Mouse (Mus musculus) midbrain, embryonic 14.5 days (tissue): ENCODE results near the gene Cckbr. TPM values are rescaled to one million over a fixed set of nuclear protein-coding genes. Genes with fewer than 3 reads are reported as not detected.

Experiments
- ATAC-seq: fragments of 200-750 bp; cut with Nextera tagmentation; 2 replicates; pipeline ENCODE4 v1.8.0; 2017; ENCODE audit warnings: moderate number of reproducible peaks, moderate library complexity; ENCODE audit not compliant: low FRiP score, low TSS enrichment
- DNase-seq: peaks from one replicate; pipeline ENCODE4 v3.0.0-alpha.2; 2015
- H3K27ac ChIP-seq: fragments of 300-500 bp; sonication (generic); replicated peaks from 2 replicates; pipeline ENCODE4 v1.5.1; 2014; ENCODE audit warnings: mild to moderate bottlenecking, low read depth, low read length, moderate library complexity
- H3K27me3 ChIP-seq: fragments of 300-500 bp; sonication (generic); 2 replicates; pipeline ENCODE4 v1.6.1; 2014; ENCODE audit warnings: low read length, control low read depth, mixed read lengths; ENCODE audit not compliant: control insufficient read depth, insufficient read depth
- H3K36me3 ChIP-seq: fragments of 300-500 bp; sonication (generic); 2 replicates; pipeline ENCODE4 v1.6.1; 2014; ENCODE audit warnings: low read length, control low read depth; ENCODE audit not compliant: control insufficient read depth, insufficient read depth
- H3K4me1 ChIP-seq: fragments of 300-500 bp; sonication (generic); 2 replicates; pipeline ENCODE4 v1.6.1; 2014; ENCODE audit warnings: mild to moderate bottlenecking, antibody characterized with exemption, low read length, control low read depth; ENCODE audit not compliant: control insufficient read depth, insufficient read depth
- H3K4me2 ChIP-seq: fragments of 300-500 bp; sonication (generic); 2 replicates; pipeline ENCODE4 v1.6.1; 2014; ENCODE audit warnings: mild to moderate bottlenecking, low read length, moderate library complexity
- H3K4me3 ChIP-seq: fragments of 300-500 bp; sonication (generic); replicated peaks from 2 replicates; pipeline ENCODE4 v1.5.1; 2014; ENCODE audit warnings: low read depth, low read length
- H3K9ac ChIP-seq: fragments of 300-500 bp; sonication (generic); replicated peaks from 2 replicates; pipeline ENCODE4 v1.6.1; 2014; ENCODE audit warnings: mild to moderate bottlenecking, low read length, moderate library complexity
- H3K9me3 ChIP-seq: fragments of 300-500 bp; sonication (generic); 2 replicates; pipeline ENCODE4 v1.6.1; 2016; ENCODE audit warnings: low read length, control low read depth, mixed read lengths; ENCODE audit not compliant: control insufficient read depth
- whole genome bisulfite sequencing: fragments of 180-500 bp; shearing (Covaris S2); extraction: QIAGEN DNeasy Blood & Tissue Kit; methylation state at CpG from one replicate; pipeline ENCODE4 v1.1.7; 2014; 5-methylcytosine and 5-hydroxymethylcytosine counted together
- polyA plus RNA-seq: library from polyadenylated mRNA; unstranded; fragments of >200 nt; fragmentation: Nextera tagmentation; extraction: Ambion mirVana; gene quantifications from 2 replicates; pipeline ENCODE4 v1.2.1, GENCODE M21; 2014

Cckbr gene
- polyA plus RNA-seq, 1 experiment from 2014 or later = 1.7 TPM

DNA sequence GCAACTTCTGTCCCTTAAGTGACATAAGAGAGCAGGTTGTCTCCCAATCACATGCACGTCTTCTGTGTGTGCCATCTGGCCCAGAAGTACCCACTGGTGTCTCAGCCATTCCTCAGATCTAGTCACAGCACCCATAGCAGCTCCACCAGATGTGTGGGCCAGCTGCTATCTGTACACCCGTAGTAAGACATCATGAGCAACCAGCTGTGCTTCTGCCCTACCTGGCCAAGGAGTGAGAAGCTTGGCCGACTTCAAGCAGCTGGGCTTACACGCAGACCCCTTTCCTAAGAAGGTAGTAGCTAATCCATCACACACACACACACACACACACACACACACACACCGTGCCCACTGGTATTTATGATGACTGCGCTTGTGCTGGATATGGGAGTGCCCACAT lies 53.7 kb downstream of the Cckbr start:
- no peak overlapping the region for H3K4me2 ChIP-seq
- H3K9me3 ChIP-seq = no peaks in the 10 kb centered on the region
- H3K27ac ChIP-seq = no peak overlapping the region
- no peak overlapping the region for H3K4me3 ChIP-seq
- no peak overlapping the region for H3K9ac ChIP-seq
- ATAC-seq (no peak), DNase-seq (no peak)
- no peaks in the 10 kb centered on the region for H3K36me3 ChIP-seq
- WGBS = 89% methylated on average over 6 of the region's 6 CpGs
- peaks cover 5% of the 10 kb centered on the region for H3K4me1 ChIP-seq
- 0 out of 2 replicates have a peak, but pooled peaks cover 2% of the 10 kb centered on the region for H3K27me3 ChIP-seq

DNA sequence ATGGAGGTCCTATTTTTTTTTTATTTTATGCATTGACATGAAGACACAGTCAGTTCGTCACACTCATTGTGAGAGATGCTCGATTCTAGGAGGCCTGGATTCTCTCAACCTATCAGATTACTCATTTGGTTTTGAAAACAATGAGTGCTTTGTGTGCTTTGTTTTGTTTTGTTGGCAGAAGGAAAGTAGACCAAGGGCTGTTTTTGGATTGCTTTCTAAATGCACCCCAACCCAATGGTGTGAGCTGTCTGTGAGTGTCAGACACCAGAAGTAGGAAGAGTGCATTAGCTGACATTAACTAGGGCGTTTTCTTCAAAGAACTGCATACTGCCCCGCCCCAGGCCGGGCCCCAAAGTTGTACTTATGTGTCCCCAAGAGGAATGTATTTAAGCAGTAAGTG lies 54.5 kb downstream of the Cckbr start:
- H3K4me1 ChIP-seq = peaks cover 5% of the 10 kb centered on the region
- H3K4me2 ChIP-seq = no peak overlapping the region
- H3K9ac ChIP-seq = no peak overlapping the region
- 58% methylated on average over 5 of the region's 5 CpGs for WGBS
- H3K27ac ChIP-seq = no peak overlapping the region
- 0 out of 2 replicates have a peak, but pooled peaks cover 2% of the 10 kb centered on the region for H3K27me3 ChIP-seq
- no peaks in the 10 kb centered on the region for H3K9me3 ChIP-seq
- H3K4me3 ChIP-seq = no peak overlapping the region
- ATAC-seq (no peak), DNase-seq (no peak)
- no peaks in the 10 kb centered on the region for H3K36me3 ChIP-seq

DNA sequence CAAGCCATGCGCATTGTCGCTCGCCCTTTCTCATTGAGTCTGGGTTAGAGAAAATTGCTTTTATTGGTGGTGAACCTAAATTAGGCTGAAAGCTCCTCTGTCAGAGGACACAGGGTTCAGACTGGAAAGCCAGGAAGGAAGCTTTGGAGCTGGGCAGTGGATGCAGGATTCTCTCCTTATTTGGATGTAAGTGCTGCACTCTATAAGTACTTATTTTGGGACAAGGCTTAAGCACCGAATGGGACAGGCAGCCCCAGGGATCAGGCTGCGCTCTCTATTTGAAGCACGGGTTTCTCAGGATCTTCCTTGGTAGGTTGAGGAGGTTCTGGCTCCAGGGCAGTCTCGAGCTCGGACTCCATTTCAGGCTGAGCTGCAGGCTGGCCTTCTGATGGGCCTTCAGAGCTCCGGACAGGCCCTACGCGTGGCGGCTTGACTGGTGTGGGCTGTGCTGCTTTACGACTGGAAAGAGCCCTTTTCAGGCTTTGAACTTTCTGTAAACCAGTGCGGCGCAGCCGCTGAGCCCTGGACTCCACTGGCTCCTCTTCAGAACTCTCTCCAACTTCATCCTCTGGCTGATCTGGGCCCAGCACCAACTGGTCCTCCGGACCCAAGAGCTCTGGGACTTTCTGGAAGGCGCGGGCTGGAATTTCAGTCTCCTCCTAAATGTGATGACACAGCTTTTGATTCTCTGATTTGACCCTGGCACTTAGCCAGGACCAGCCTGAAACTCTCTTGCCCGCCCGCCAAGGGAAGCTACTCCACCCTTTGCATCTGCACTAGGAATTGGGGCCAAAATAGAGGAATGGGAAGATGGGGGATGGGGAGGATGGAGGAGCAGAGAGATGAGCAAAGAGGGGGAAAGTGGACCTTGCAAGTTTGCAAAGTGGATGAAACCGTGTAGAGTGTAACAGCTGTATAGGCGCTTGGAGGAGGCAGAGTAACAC lies 55.3 kb downstream of the Cckbr start:
- Histone ChIP-seq H3K27ac (peak overlapping the region; percentile 77), H3K9ac (peak overlapping the region; percentile 64; the same call in 1 of the 2 replicates), H3K4me1 (peaks cover 5% of the 10 kb centered on the region), H3K9me3 (no peaks in the 10 kb centered on the region), H3K27me3 (0 out of 2 replicates have a peak, but pooled peaks cover 2% of the 10 kb centered on the region), H3K4me3 (peak overlapping the region; percentile 45), H3K36me3 (no peaks in the 10 kb centered on the region), H3K4me2 (peak overlapping the region; percentile 92)
- peak; percentile 48 for DNase-seq
- WGBS = 65% methylated on average over 23 of the region's 23 CpGs
- no peak for ATAC-seq

DNA sequence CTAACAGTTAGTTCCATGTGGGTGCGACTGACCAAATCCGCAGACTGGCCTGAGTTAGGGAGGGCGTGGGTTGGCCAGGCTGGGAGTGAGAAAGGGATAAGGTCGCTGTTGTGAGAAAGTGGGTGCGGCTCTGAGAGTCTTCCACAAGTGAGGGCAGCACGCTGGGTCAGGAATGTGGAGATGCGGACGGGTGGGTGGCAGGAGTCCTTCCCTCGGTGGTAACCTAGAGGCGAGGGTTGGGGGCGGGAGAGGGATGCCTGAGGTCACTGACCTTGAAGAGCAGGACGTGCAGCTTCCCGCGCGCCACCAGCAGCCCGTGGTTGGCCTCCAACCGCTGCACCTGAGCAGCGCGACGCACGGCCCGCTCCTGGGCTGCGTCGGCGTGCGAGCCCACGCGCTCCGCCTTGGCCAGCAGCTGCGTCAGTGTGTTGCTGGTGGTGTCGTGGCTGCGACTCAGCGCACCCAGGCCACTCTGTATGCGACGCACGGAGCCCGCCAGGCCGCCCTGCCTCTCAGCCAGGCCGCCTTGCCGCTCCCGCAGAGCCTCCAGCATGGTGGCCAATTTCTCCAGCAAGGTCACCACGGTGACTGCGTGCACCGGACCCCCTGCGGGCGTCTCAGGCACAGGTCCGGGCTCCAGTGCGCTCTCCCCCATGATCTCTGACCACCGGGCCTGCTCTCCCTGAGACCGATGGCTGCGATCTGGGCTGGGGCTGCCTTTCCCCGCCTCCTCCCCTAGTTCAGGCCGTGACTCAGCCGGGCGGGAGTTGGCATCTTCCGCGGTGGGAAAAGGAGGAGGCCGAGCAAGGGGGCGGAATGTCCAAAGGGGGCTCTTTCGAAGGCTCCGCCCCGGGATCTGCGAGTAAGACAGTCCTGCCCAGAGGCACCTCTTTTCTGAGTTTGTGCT lies 56.2 kb downstream of the Cckbr start, which contains the start of gene Cavin3:
Cavin3 (minus strand) TSS at position 796 of the 907 bp plus-strand sequence.
- H3K9me3 ChIP-seq = no peaks in the 10 kb centered on the region
- no peaks in the 10 kb centered on the region for H3K36me3 ChIP-seq
- peaks cover 5% of the 10 kb centered on the region for H3K4me1 ChIP-seq
- DNase-seq (peak; percentile 87), ATAC-seq (peak; percentile 86)
- H3K9ac ChIP-seq = peak within 1 kb of the TSS; percentile 64
- H3K4me3 ChIP-seq = peak within 1 kb of the TSS; percentile 45
- 2% methylated on average over 63 of the region's 63 CpGs for whole genome bisulfite sequencing
- H3K4me2 ChIP-seq = peak within 1 kb of the TSS; percentile 92
- H3K27ac ChIP-seq = peak within 1 kb of the TSS; percentile 77
- H3K27me3 ChIP-seq = 0 out of 2 replicates have a peak, but pooled peaks cover 2% of the 10 kb centered on the region

DNA sequence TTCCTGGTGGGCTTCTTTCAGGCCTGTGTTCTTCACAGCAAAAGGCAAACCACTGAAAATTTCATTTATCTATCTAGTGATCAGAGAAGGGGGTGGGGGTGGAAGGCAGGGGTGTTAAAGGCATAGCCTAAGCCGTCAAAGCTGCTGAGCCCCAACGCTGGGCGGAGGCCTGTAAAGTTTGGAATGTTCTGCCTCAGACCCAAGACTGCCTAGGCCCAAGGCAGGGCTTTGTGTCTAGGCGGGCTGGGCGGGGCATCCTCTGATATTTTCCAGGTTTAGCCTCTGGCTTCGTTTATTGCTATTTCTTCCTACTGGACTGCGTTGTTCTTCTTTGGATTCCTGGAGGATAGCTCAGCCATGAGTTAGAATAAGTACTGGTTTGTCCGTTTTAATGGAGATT lies 56.9 kb downstream of the Cckbr start:
- ATAC-seq = peak; percentile 12; the same call in 1 of the 2 replicates
- Histone ChIP-seq H3K4me1 (peaks cover 5% of the 10 kb centered on the region), H3K36me3 (no peaks in the 10 kb centered on the region), H3K27me3 (0 out of 2 replicates have a peak, but pooled peaks cover 2% of the 10 kb centered on the region), H3K4me3 (peak overlapping the region; percentile 45), H3K4me2 (peak overlapping the region; percentile 92), H3K27ac (peak overlapping the region; percentile 77), H3K9me3 (no peaks in the 10 kb centered on the region), H3K9ac (peak overlapping the region; percentile 64)
- WGBS = 49% methylated on average over 8 of the region's 8 CpGs
- no peak for DNase-seq

DNA sequence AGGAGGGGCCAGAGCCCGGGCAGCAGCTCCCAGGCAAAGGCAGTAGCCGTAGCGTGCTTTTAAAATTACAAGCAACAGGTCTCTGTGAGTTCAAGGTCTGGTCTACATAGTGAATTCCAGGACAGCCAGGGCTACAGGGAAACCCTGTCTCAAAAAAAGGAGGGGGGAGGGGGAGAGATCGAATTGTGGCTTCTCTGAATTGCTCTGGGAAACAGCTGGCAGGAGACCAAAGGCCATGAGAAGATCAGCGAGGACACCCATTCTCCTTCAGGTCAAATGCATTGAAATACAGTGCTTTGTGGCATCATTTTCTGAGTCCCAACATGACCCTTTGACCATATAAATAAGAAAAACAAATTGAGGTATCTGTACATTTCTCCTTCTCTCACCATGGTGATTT lies 59.5 kb downstream of the Cckbr start:
- H3K27me3 ChIP-seq = 0 out of 2 replicates have a peak, but pooled peaks cover 2% of the 10 kb centered on the region
- H3K36me3 ChIP-seq = no peaks in the 10 kb centered on the region
- no peak overlapping the region for H3K4me2 ChIP-seq
- no peak overlapping the region for H3K9ac ChIP-seq
- H3K4me3 ChIP-seq = no peak overlapping the region
- DNase-seq (no peak), ATAC-seq (no peak)
- H3K4me1 ChIP-seq = peaks cover 5% of the 10 kb centered on the region
- no peaks in the 10 kb centered on the region for H3K9me3 ChIP-seq
- no peak overlapping the region for H3K27ac ChIP-seq
- whole genome bisulfite sequencing = 82% methylated on average over 5 of the region's 5 CpGs

DNA sequence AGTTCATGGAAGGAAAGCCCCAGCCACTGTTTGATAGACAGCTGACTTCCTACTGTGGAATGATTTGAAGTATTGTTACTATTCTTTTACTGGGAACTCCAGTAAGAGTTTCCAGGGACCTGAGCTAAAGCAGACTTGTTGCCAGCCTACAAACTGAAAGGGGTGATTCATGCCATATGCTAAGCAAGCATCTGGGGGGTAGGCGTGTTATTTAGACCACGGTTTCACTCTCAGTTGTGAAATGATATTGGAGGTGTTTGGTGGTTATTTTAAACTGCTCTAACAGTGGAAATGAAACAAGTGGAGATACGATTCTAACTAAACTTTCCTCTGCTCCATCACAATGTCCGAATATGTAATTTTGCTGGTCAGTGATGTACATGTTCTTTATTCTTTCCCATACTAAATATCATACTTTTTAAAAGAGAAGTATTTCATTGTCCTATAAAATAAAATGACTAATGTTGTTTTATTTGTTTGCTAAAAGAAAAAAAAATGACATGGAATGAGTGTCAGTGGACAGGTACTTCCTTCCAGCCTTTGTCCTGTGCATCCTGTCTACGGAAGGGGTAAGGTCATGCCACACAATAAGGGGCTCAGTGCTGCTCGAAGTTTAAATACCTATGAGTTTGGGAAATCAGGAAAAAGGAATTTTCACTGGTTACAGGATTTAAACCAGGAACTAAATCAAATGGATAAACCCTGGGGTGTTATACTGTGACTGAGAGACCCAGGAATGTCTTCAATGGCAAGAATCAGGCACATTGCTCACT lies 61.8 kb downstream of the Cckbr start:
- H3K36me3 ChIP-seq = no peaks in the 10 kb centered on the region
- H3K9ac ChIP-seq = no peak overlapping the region
- DNase-seq (no peak), ATAC-seq (no peak)
- H3K27ac ChIP-seq = no peak overlapping the region
- H3K9me3 ChIP-seq = no peaks in the 10 kb centered on the region
- H3K4me3 ChIP-seq = no peak overlapping the region
- H3K27me3 ChIP-seq = no peaks in the 10 kb centered on the region
- H3K4me1 ChIP-seq = peaks cover 2% of the 10 kb centered on the region
- 85% methylated on average over 6 of the region's 6 CpGs for WGBS
- H3K4me2 ChIP-seq = no peak overlapping the region

DNA sequence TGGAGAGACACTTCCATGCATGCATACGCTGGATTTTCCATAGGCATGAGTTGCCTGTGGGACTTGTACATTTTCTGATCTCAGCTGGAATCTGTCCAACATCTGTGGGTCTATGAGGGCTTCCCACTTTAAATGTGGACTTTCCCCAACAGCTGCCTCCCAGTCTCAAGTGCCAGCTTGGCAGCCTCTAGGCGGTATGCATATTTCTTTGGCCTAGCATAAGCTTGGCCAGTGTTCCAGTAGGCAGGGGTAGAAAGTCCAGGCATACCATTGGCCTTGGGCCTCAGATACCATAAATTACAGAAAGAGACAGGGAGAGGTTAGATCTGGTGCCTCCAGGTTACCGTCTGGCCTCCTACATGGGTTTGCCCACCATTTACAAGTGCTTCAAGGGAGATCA lies 72.3 kb downstream of the Cckbr start:
- 96% methylated on average over 3 of the region's 3 CpGs for WGBS
- Histone ChIP-seq H3K9me3 (no peaks in the 10 kb centered on the region), H3K4me3 (no peak overlapping the region), H3K9ac (no peak overlapping the region), H3K27ac (no peak overlapping the region), H3K36me3 (no peaks in the 10 kb centered on the region), H3K27me3 (no peaks in the 10 kb centered on the region), H3K4me1 (no peaks in the 10 kb centered on the region), H3K4me2 (no peak overlapping the region)
- ATAC-seq (no peak), DNase-seq (no peak)
